11 mouse cellular contexts compared by ENCODE assay signal in the genomic region with DNA sequence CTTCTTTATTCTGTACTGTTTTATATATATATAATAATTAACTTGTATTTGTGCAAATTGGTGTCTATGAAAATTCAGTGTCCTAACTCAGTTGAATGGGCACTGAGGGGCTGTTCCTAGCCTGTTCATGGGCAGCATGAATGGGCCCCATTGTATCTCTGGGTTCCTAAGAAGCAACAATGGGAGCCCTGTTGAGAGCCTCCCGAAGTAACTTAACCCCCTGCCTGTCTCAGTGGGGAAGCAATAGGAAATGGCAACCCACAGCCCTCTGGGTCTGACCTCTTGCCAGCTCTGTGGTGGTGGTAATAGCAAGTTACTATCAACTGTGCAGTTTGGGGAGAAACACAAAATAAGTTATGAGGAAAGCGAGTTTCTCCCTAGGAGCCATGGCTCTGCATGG. TPM values are rescaled to one million over a fixed set of nuclear protein-coding genes. Genes with fewer than 3 reads are reported as not detected.
DNase-seq lines count a peak whose midpoint lies in the region; ATAC-seq and TF ChIP-seq lines count a peak whose summit lies in the region.
"Had no signal": no experiment of that assay in that cellular context is flagged by ENCODE, and none has a peak within 500 bp of the region (broad histone marks: within the 10 kb centered on the region; RNA-seq: fewer than 3 reads in every experiment).

No protein-coding gene starts in this region.

- H3K9me3 ChIP-seq in embryonic facial prominence, embryonic 13.5 days: no peaks in the 10 kb centered on the region
- no peaks in the 10 kb centered on the region for H3K9me3 ChIP-seq in hindbrain, embryonic 15.5 days
- H3K9me3 ChIP-seq in midbrain, embryonic 16.5 days (replicated peaks; ENCODE audit: control insufficient read depth, low read length, poor library complexity, severe bottlenecking): no peaks in the 10 kb centered on the region
- H3K9me3 ChIP-seq: heart, embryonic 13.5 days had no signal

- 25% methylated on average over 2 of the region's 2 CpGs for WGBS in embryonic facial prominence, embryonic 13.5 days
- WGBS in hindbrain, embryonic 15.5 days: 14% methylated on average over 2 of the region's 2 CpGs
- 10% methylated on average over 2 of the region's 2 CpGs for WGBS in midbrain, embryonic 16.5 days
- WGBS in kidney, adult 2 months: 86% methylated on average over 2 of the region's 2 CpGs

- peaks cover 80% of the 10 kb centered on the region for H3K36me3 ChIP-seq in embryonic facial prominence, embryonic 13.5 days
- H3K36me3 ChIP-seq in hindbrain, embryonic 15.5 days: peaks cover 57% of the 10 kb centered on the region
- H3K36me3 ChIP-seq in midbrain, embryonic 16.5 days (ENCODE audit: control insufficient read depth, insufficient read depth, low read length): peaks cover 25% of the 10 kb centered on the region
- peaks cover 1% of the 10 kb centered on the region; the same call in 1 of the 2 replicates for H3K36me3 ChIP-seq in kidney, adult 2 months (ENCODE audit: control insufficient read depth, insufficient read depth, low read length)

- ATAC-seq in frontal cortex, adult (ENCODE audit: low TSS enrichment): peak; percentile 52; the same call in 1 of the 2 replicates
- ATAC-seq in embryonic facial prominence, embryonic 13.5 days (ENCODE audit: insufficient number of reproducible peaks, insufficient read depth, low FRiP score, low TSS enrichment, low read depth): peak; percentile 56; the same call in 1 of the 2 replicates
- ATAC-seq in hindbrain, embryonic 15.5 days (ENCODE audit: low FRiP score, low read depth): peak; percentile 48; the same call in 1 of the 2 replicates
- ATAC-seq in midbrain, embryonic 16.5 days: 0 out of 2 replicates have a peak, but pooled peaks have one; percentile 48
- ATAC-seq: liver, postnatal 0 days had no signal

- H3K4me3 ChIP-seq in embryonic facial prominence, embryonic 13.5 days: no peak overlapping the region
- H3K4me3 ChIP-seq in hindbrain, embryonic 15.5 days: no peak overlapping the region
- no peak overlapping the region for H3K4me3 ChIP-seq in midbrain, embryonic 16.5 days (ENCODE audit: low read depth, low read length)
- H3K4me3 ChIP-seq in kidney, adult 2 months (ENCODE audit: insufficient read depth, low read depth, low read length): no peak overlapping the region
- H3K4me3 ChIP-seq: heart, embryonic 13.5 days had no signal

- H3K4me2 ChIP-seq in embryonic facial prominence, embryonic 13.5 days: no peak overlapping the region
- no peak overlapping the region for H3K4me2 ChIP-seq in hindbrain, embryonic 15.5 days
- H3K4me2 ChIP-seq in midbrain, embryonic 16.5 days (ENCODE audit: low read length): no peak overlapping the region
- H3K4me2 ChIP-seq: heart, embryonic 13.5 days had no signal

- H3K27ac ChIP-seq in embryonic facial prominence, embryonic 13.5 days: peak overlapping the region; percentile 70
- H3K27ac ChIP-seq in hindbrain, embryonic 15.5 days (replicated peaks): peak overlapping the region; percentile 59
- H3K27ac ChIP-seq in midbrain, embryonic 16.5 days (ENCODE audit: low read length): peak overlapping the region; percentile 42; the same call in 1 of the 2 replicates
- no peak overlapping the region for H3K27ac ChIP-seq in kidney, adult 2 months (ENCODE audit: insufficient read depth, low read depth, low read length)
- H3K27ac ChIP-seq: heart, embryonic 13.5 days had no signal

- H3K27me3 ChIP-seq in embryonic facial prominence, embryonic 13.5 days: no peaks in the 10 kb centered on the region
- H3K27me3 ChIP-seq in hindbrain, embryonic 15.5 days: no peaks in the 10 kb centered on the region
- H3K27me3 ChIP-seq in midbrain, embryonic 16.5 days (ENCODE audit: control insufficient read depth, insufficient read depth, low read depth, low read length): no peaks in the 10 kb centered on the region
- H3K27me3 ChIP-seq in kidney, adult 2 months (replicated peaks; ENCODE audit: control insufficient read depth, insufficient read depth, low read length): no peaks in the 10 kb centered on the region
- H3K27me3 ChIP-seq: heart, embryonic 13.5 days had no signal

- no peak for TF ChIP-seq POLR2A in kidney, adult 2 months (IDR thresholded peaks at IDR 0.05; ENCODE audit: low read depth, low read length)

- TF ChIP-seq CTCF in kidney, adult 2 months (conservative IDR thresholded peaks at IDR 0.05; ENCODE audit: insufficient read depth, insufficient read length, low read depth, low read length): no peak

- H3K4me1 ChIP-seq in embryonic facial prominence, embryonic 13.5 days: no peaks in the 10 kb centered on the region
- no peaks in the 10 kb centered on the region for H3K4me1 ChIP-seq in hindbrain, embryonic 15.5 days (replicated peaks)
- no peaks in the 10 kb centered on the region; the same call in 1 of the 2 replicates for H3K4me1 ChIP-seq in midbrain, embryonic 16.5 days (ENCODE audit: control insufficient read depth, insufficient read depth, low read length)
- no peaks in the 10 kb centered on the region for H3K4me1 ChIP-seq in kidney, adult 2 months (ENCODE audit: control insufficient read depth, insufficient read depth, low read length)
- H3K4me1 ChIP-seq: heart, embryonic 13.5 days had no signal

- no peak overlapping the region for H3K9ac ChIP-seq in embryonic facial prominence, embryonic 13.5 days
- H3K9ac ChIP-seq in hindbrain, embryonic 15.5 days: no peak overlapping the region
- no peak overlapping the region for H3K9ac ChIP-seq in midbrain, embryonic 16.5 days (ENCODE audit: low read depth, low read length)
- H3K9ac ChIP-seq: heart, embryonic 13.5 days; liver, postnatal 0 days had no signal

- DNase-seq in frontal cortex, postnatal 10 days (ENCODE audit: low spot score in 2 of 2): no peak
- no peak for DNase-seq in adrenal gland, adult (ENCODE audit: inconsistent age in 2 of 2, low spot score in 1 of 2)
- DNase-seq in kidney, adult 2 months: no peak
- DNase-seq in cerebellum, adult 18-20 months: no peak
- DNase-seq: kidney, postnatal 25 days; liver, postnatal 0 days had no signal

RNA-seq across cellular contexts. Expression of a gene that starts 11.6 kb away (rescaled TPM):
- 56.5 TPM in 2 replicates for polyA plus RNA-seq in embryonic facial prominence, embryonic 13.5 days (2015; fragmentation: Nextera tagmentation; extraction: Ambion mirVana)
- polyA plus RNA-seq in hindbrain, embryonic 15.5 days (2015; fragmentation: Nextera tagmentation; extraction: Ambion mirVana): 39.4 and 40.8 TPM in 2 replicates
- 39.8 and 43.1 TPM in 2 replicates for polyA plus RNA-seq in midbrain, embryonic 16.5 days (2015; fragmentation: Nextera tagmentation; extraction: Ambion mirVana)
- 7.7 and 8.6 TPM in 2 replicates for polyA plus RNA-seq in kidney, adult 2 months (2012; rRNA removed)

RNA-seq across cellular contexts. Expression of a gene that starts 11.6 kb away (rescaled TPM):
- polyA plus RNA-seq in embryonic facial prominence, embryonic 13.5 days (2015; fragmentation: Nextera tagmentation; extraction: Ambion mirVana): 9.2 and 10.2 TPM in 2 replicates
- polyA plus RNA-seq in hindbrain, embryonic 15.5 days (2015; fragmentation: Nextera tagmentation; extraction: Ambion mirVana): 8.8 and 9.3 TPM in 2 replicates
- 5.9 and 8.1 TPM in 2 replicates for polyA plus RNA-seq in midbrain, embryonic 16.5 days (2015; fragmentation: Nextera tagmentation; extraction: Ambion mirVana)
- polyA plus RNA-seq in kidney, adult 2 months (2012; rRNA removed): 17.9 and 21.9 TPM in 2 replicates

RNA-seq across cellular contexts. Expression of a gene that starts 19.4 kb away (rescaled TPM):
- polyA plus RNA-seq in embryonic facial prominence, embryonic 13.5 days (2015; fragmentation: Nextera tagmentation; extraction: Ambion mirVana): 0.37 TPM in 1 of 2 replicates, not detected in the other
- polyA plus RNA-seq in hindbrain, embryonic 15.5 days (2015; fragmentation: Nextera tagmentation; extraction: Ambion mirVana): 0.37 and 0.52 TPM in 2 replicates
- not detected in 2 replicates for polyA plus RNA-seq in midbrain, embryonic 16.5 days (2015; fragmentation: Nextera tagmentation; extraction: Ambion mirVana)
- polyA plus RNA-seq in kidney, adult 2 months (2012; rRNA removed): 0.18 TPM in 1 of 2 replicates, not detected in the other
- polyA plus RNA-seq: heart, embryonic 13.5 days; liver, postnatal 0 days had no signal

RNA-seq across cellular contexts. Expression of a gene that starts 21.4 kb away (rescaled TPM):
- polyA plus RNA-seq in embryonic facial prominence, embryonic 13.5 days (2015; fragmentation: Nextera tagmentation; extraction: Ambion mirVana): 65.4 and 65.6 TPM in 2 replicates
- polyA plus RNA-seq in hindbrain, embryonic 15.5 days (2015; fragmentation: Nextera tagmentation; extraction: Ambion mirVana): 101 and 105 TPM in 2 replicates
- 111 TPM in 2 replicates for polyA plus RNA-seq in midbrain, embryonic 16.5 days (2015; fragmentation: Nextera tagmentation; extraction: Ambion mirVana)
- 20.5 and 24.4 TPM in 2 replicates for polyA plus RNA-seq in kidney, adult 2 months (2012; rRNA removed)

RNA-seq across cellular contexts. Expression of a gene that starts 41.8 kb away (rescaled TPM):
- 0.52 TPM in 1 of 2 replicates, not detected in the other for polyA plus RNA-seq in embryonic facial prominence, embryonic 13.5 days (2015; fragmentation: Nextera tagmentation; extraction: Ambion mirVana)
- polyA plus RNA-seq in hindbrain, embryonic 15.5 days (2015; fragmentation: Nextera tagmentation; extraction: Ambion mirVana): not detected in 2 replicates
- polyA plus RNA-seq in midbrain, embryonic 16.5 days (2015; fragmentation: Nextera tagmentation; extraction: Ambion mirVana): 0.43 TPM in 1 of 2 replicates, not detected in the other
- polyA plus RNA-seq in kidney, adult 2 months (2012; rRNA removed): 2.0 and 2.9 TPM in 2 replicates
- polyA plus RNA-seq: liver, postnatal 0 days had no signal
